Mouse (Mus musculus): ENCODE measurements around the gene Cpxcr1. TPM values are rescaled to one million over a fixed set of nuclear protein-coding genes. Genes with fewer than 3 reads are reported as not detected.

The Cpxcr1 gene
- not detected for total RNA-seq (2021)
- long read RNA-seq, experiment 1: 0 reads
- long read RNA-seq, experiment 2: 0 reads

GRCm38 (mm10) chrX:116448644-116449043 lies at the start of gene Cpxcr1:
Gene Cpxcr1, plus strand, starts transcription at chrX:116448944.
- Histone ChIP-seq H3K27ac (no peak within 1 kb of the TSS), H3K4me3 (no peak within 1 kb of the TSS)
- intact Hi-C loops (cut with DNase I): no loop called here
- DNase-seq (ENCODE audit: extremely low spot score in 1 of 2, low spot score in 2 of 2): no peak
- no peak for TF ChIP-seq CTCF (IDR thresholded peaks at IDR 0.05)

Other genes with a start within 250 kb of the Cpxcr1 start
- not detected for gene H2afb2, start 232.2 kb downstream of the Cpxcr1 start, total RNA-seq (2021)